Mouse (Mus musculus) liver, postnatal 0 days (tissue): Measurements from ENCODE around the gene Npr2.
A peak's percentile ranks its signal among the peaks of the same experiment; 100 is the strongest.

ENCODE experiments used
- CTCF ChIP-seq: sonication (generic); IDR thresholded peaks from 2 replicates; pipeline ENCODE4 v1.5.1; 2016; ENCODE audit warnings: antibody characterized with exemption, low read depth
- EP300 ChIP-seq: IDR thresholded peaks from 2 replicates; pipeline ENCODE4 v1.6.1; 2016; ENCODE audit warnings: antibody characterized with exemption, low read depth, mild to moderate bottlenecking

DNA sequence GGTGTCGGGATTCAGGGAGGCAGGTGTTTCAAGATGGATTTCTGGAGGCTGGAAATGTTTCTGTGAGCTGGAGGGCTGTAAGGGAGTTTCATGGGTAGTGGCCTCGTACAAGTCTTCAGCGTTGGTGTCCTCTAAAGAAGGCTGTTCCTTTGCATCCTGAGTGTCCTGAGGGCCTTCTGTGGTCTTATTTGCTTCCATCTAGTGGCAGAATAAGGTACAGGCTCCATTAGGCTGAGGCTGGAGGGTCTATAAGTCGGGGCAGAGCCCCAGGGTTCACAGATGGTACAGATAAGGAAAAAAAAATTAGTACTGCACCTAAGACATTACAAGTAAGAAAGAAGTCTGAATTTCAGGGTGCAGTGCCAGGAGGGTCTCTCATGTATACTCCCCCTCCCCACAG is 34.7 kb downstream of the Npr2 start:
- TF ChIP-seq CTCF (peak; percentile 62), EP300 (no peak)
